Mouse (Mus musculus) heart, embryonic 12.5 days (tissue): ENCODE measurements at regions not wholly inside any gene's neighbourhood (a gene's known extent, or its start where the extent isn't known, plus 50 kb on each side); places are given as distances from the start of the nearest gene placed in this dataset.

Experiments used
- ATAC-seq: fragments of 200-750 bp; cut with Nextera tagmentation; 2 replicates; pipeline ENCODE4 v1.8.0; 2017; ENCODE audit warnings: moderate TSS enrichment, moderate library complexity; ENCODE audit not compliant: insufficient number of reproducible peaks, low FRiP score
- H3K27ac ChIP-seq: fragments of 300-500 bp; sonication (generic); 2 replicates; pipeline ENCODE4 v1.5.1; 2016; ENCODE audit warnings: mild to moderate bottlenecking, moderate library complexity; ENCODE audit not compliant: poor library complexity, severe bottlenecking
- H3K27me3 ChIP-seq: fragments of 300-500 bp; sonication (generic); replicated peaks from 2 replicates; pipeline ENCODE4 v1.6.1; 2016; ENCODE audit warnings: mild to moderate bottlenecking, moderate library complexity
- H3K36me3 ChIP-seq: fragments of 300-500 bp; sonication (generic); 2 replicates; pipeline ENCODE4 v1.6.1; 2016; ENCODE audit warnings: mild to moderate bottlenecking, moderate library complexity
- H3K4me1 ChIP-seq: fragments of 300-500 bp; sonication (generic); replicated peaks from 2 replicates; pipeline ENCODE4 v1.6.1; 2016; ENCODE audit warnings: mild to moderate bottlenecking
- H3K4me2 ChIP-seq: fragments of 300-500 bp; sonication (generic); 2 replicates; pipeline ENCODE4 v1.6.1; 2016; ENCODE audit warnings: mild to moderate bottlenecking, moderate library complexity
- H3K4me3 ChIP-seq: fragments of 300-500 bp; sonication (generic); 2 replicates; pipeline ENCODE4 v1.5.1; 2016; ENCODE audit warnings: mild to moderate bottlenecking
- H3K9ac ChIP-seq: fragments of 300-500 bp; sonication (generic); 2 replicates; pipeline ENCODE4 v1.6.1; 2016; ENCODE audit warnings: mild to moderate bottlenecking, moderate library complexity
- H3K9me3 ChIP-seq: fragments of 300-500 bp; sonication (generic); replicated peaks from 2 replicates; pipeline ENCODE4 v1.6.1; 2016; ENCODE audit warnings: mild to moderate bottlenecking, moderate library complexity
- WGBS: fragments of 180-500 bp; shearing (Covaris S2); methylation state at CpG from one replicate; pipeline ENCODE4 v1.1.7; 2016; 5-methylcytosine and 5-hydroxymethylcytosine counted together

GRCm38 (mm10) chr10:66955430-66955829 lies 140.5 kb upstream of the Jmjd1c start:
- H3K27me3 ChIP-seq: no peaks in the 10 kb centered on the region
- no peak overlapping the region for H3K4me2 ChIP-seq
- peaks cover 6% of the 10 kb centered on the region; the same call in 1 of the 2 replicates for H3K4me1 ChIP-seq
- no peaks in the 10 kb centered on the region for H3K36me3 ChIP-seq
- no peaks in the 10 kb centered on the region for H3K9me3 ChIP-seq
- 44% methylated on average over 5 of the region's 5 CpGs for WGBS
- no peak for ATAC-seq
- H3K27ac ChIP-seq: no peak overlapping the region
- H3K9ac ChIP-seq: no peak overlapping the region
- no peak overlapping the region for H3K4me3 ChIP-seq

GRCm38 (mm10) chr10:66956619-66957018 lies 139.3 kb upstream of the Jmjd1c start:
- no peaks in the 10 kb centered on the region for H3K36me3 ChIP-seq
- 79% methylated on average over 4 of the region's 4 CpGs for WGBS
- ATAC-seq: no peak
- H3K9me3 ChIP-seq: no peaks in the 10 kb centered on the region
- no peaks in the 10 kb centered on the region for H3K27me3 ChIP-seq
- H3K9ac ChIP-seq: no peak overlapping the region
- no peak overlapping the region for H3K4me3 ChIP-seq
- H3K27ac ChIP-seq: no peak overlapping the region
- H3K4me2 ChIP-seq: no peak overlapping the region
- H3K4me1 ChIP-seq: peaks cover 6% of the 10 kb centered on the region; the same call in 1 of the 2 replicates

GRCm38 (mm10) chr10:66957373-66957772 lies 138.6 kb upstream of the Jmjd1c start:
- no peak overlapping the region for H3K27ac ChIP-seq
- H3K36me3 ChIP-seq: no peaks in the 10 kb centered on the region
- no peak overlapping the region for H3K4me2 ChIP-seq
- H3K9ac ChIP-seq: no peak overlapping the region
- 89% methylated on average over 4 of the region's 4 CpGs for WGBS
- H3K4me1 ChIP-seq: peaks cover 6% of the 10 kb centered on the region; the same call in 1 of the 2 replicates
- ATAC-seq: no peak
- H3K27me3 ChIP-seq: no peaks in the 10 kb centered on the region
- no peaks in the 10 kb centered on the region for H3K9me3 ChIP-seq
- no peak overlapping the region for H3K4me3 ChIP-seq
